Mouse (Mus musculus): Measurements from ENCODE around the gene Gm20388.

Gene Gm20388

GRCm38 (mm10) chr8:121477851-121478547 is 1567.4 kb downstream of the Gm20388 start:
- no peak for DNase-seq (ENCODE audit: low read depth, low spot score)

- DNase-seq (ENCODE audit: low read depth, low spot score), result no peak
Measured at GRCm38 (mm10) chr8:121479144-121479543, 1568.5 kb downstream of the Gm20388 start.

- no peak for DNase-seq (ENCODE audit: low read depth, low spot score)
Measured at GRCm38 (mm10) chr8:121480411-121481031, 1569.9 kb downstream of the Gm20388 start.

- DNase-seq (ENCODE audit: low read depth, low spot score), result no peak
Measured at GRCm38 (mm10) chr8:121484072-121484782, 1573.6 kb downstream of the Gm20388 start.

- DNase-seq (ENCODE audit: low read depth, low spot score), result no peak
Measured at GRCm38 (mm10) chr8:121491633-121492032, 1581.0 kb downstream of the Gm20388 start.

- no peak for DNase-seq (ENCODE audit: low read depth, low spot score)
Measured at GRCm38 (mm10) chr8:121497621-121498020, 1587.0 kb downstream of the Gm20388 start.

- DNase-seq (ENCODE audit: low read depth, low spot score), result no peak
Measured at GRCm38 (mm10) chr8:121511751-121512150, 1601.1 kb downstream of the Gm20388 start.

GRCm38 (mm10) chr8:121513429-121513828 is 1602.8 kb downstream of the Gm20388 start:
- peak; percentile 34 for DNase-seq (ENCODE audit: low read depth, low spot score)

- DNase-seq (ENCODE audit: low read depth, low spot score), result no peak
Measured at GRCm38 (mm10) chr8:121525111-121525818, 1614.6 kb downstream of the Gm20388 start.

GRCm38 (mm10) chr8:121526811-121527550 is 1616.3 kb downstream of the Gm20388 start:
- DNase-seq (ENCODE audit: low read depth, low spot score), result no peak

- DNase-seq (ENCODE audit: low read depth, low spot score), result no peak
Measured at GRCm38 (mm10) chr8:121527751-121528150, 1617.1 kb downstream of the Gm20388 start.

GRCm38 (mm10) chr8:121528790-121529189 is 1618.1 kb downstream of the Gm20388 start:
- DNase-seq (ENCODE audit: low read depth, low spot score), result no peak

GRCm38 (mm10) chr8:121530639-121531038 is 1620.0 kb downstream of the Gm20388 start:
- no peak for DNase-seq (ENCODE audit: low read depth, low spot score)

- DNase-seq (ENCODE audit: low read depth, low spot score), result no peak
Measured at GRCm38 (mm10) chr8:121532381-121532780, 1621.7 kb downstream of the Gm20388 start.

GRCm38 (mm10) chr8:121541862-121542261 is 1631.2 kb downstream of the Gm20388 start:
- DNase-seq (ENCODE audit: low read depth, low spot score), result no peak

- DNase-seq (ENCODE audit: low read depth, low spot score), result no peak
Measured at GRCm38 (mm10) chr8:121542901-121543300, 1632.3 kb downstream of the Gm20388 start.

- DNase-seq (ENCODE audit: low read depth, low spot score), result no peak
Measured at GRCm38 (mm10) chr8:121544276-121544785, 1633.7 kb downstream of the Gm20388 start, which contains the start of gene 1700018B08Rik. Gene 1700018B08Rik (minus strand): TSS chr8:121544320.

GRCm38 (mm10) chr8:121544936-121545335 is 1634.3 kb downstream of the Gm20388 start:
- no peak for DNase-seq (ENCODE audit: low read depth, low spot score)

- DNase-seq (ENCODE audit: low read depth, low spot score), result peak; percentile 51
Measured at GRCm38 (mm10) chr8:121547132-121547531, 1636.5 kb downstream of the Gm20388 start.

- DNase-seq (ENCODE audit: low read depth, low spot score), result no peak
Measured at GRCm38 (mm10) chr8:121550056-121550455, 1639.4 kb downstream of the Gm20388 start.

Measured in retina, adult 2 months (tissue).